Mouse (Mus musculus) kidney, embryonic 15.5 days (tissue): ENCODE data around the gene Lrtm2. TPM values are rescaled to one million over a fixed set of nuclear protein-coding genes. Genes with fewer than 3 reads are reported as not detected.

Experiments used
- ATAC-seq: fragments of 200-750 bp; cut with Nextera tagmentation; replicated peaks from 2 replicates; pipeline ENCODE4 v1.8.0; 2017; ENCODE audit warnings: moderate TSS enrichment; ENCODE audit not compliant: low FRiP score
- H3K27ac ChIP-seq: fragments of 300-500 bp; sonication (generic); 2 replicates; pipeline ENCODE4 v1.5.1; 2015; ENCODE audit warnings: mild to moderate bottlenecking, inconsistent platforms
- H3K27me3 ChIP-seq: fragments of 300-500 bp; sonication (generic); 2 replicates; pipeline ENCODE4 v1.6.1; 2015; ENCODE audit warnings: inconsistent platforms
- H3K36me3 ChIP-seq: fragments of 300-500 bp; sonication (generic); 2 replicates; pipeline ENCODE4 v1.6.1; 2015; ENCODE audit warnings: inconsistent platforms
- H3K4me1 ChIP-seq: fragments of 300-500 bp; sonication (generic); 2 replicates; pipeline ENCODE4 v1.6.1; 2015; ENCODE audit warnings: inconsistent platforms
- H3K4me2 ChIP-seq: fragments of 300-500 bp; sonication (generic); 2 replicates; pipeline ENCODE4 v1.6.1; 2015; ENCODE audit warnings: moderate library complexity, mild to moderate bottlenecking, inconsistent platforms
- H3K4me3 ChIP-seq: fragments of 300-500 bp; sonication (generic); replicated peaks from 2 replicates; pipeline ENCODE4 v1.5.1; 2015; ENCODE audit warnings: mild to moderate bottlenecking, inconsistent platforms
- H3K9ac ChIP-seq: fragments of 300-500 bp; sonication (generic); 2 replicates; pipeline ENCODE4 v1.6.1; 2015; ENCODE audit warnings: mild to moderate bottlenecking, inconsistent platforms
- H3K9me3 ChIP-seq: fragments of 300-500 bp; sonication (generic); replicated peaks from 2 replicates; pipeline ENCODE4 v1.6.1; 2016; ENCODE audit warnings: inconsistent platforms
- WGBS: fragments of 180-500 bp; shearing (Covaris S2); methylation state at CpG from one replicate; pipeline ENCODE4 v1.1.7; 2015; ENCODE audit warnings: mixed read lengths; 5-methylcytosine and 5-hydroxymethylcytosine counted together
- polyA plus RNA-seq: library from polyadenylated mRNA; unstranded; fragments of >200 nt; fragmentation: Nextera tagmentation; extraction: Ambion mirVana; gene quantifications from 2 replicates; pipeline ENCODE4 v1.2.1, GENCODE M21; 2015

The Lrtm2 gene
- polyA plus RNA-seq, 1 experiment from 2014 or later: 0.26 TPM

- H3K9me3 ChIP-seq: no peaks in the 10 kb centered on the region
- H3K4me3 ChIP-seq: no peak overlapping the region
- H3K27ac ChIP-seq: no peak overlapping the region
- H3K4me1 ChIP-seq: no peaks in the 10 kb centered on the region
- no peak overlapping the region for H3K4me2 ChIP-seq
- H3K27me3 ChIP-seq: no peaks in the 10 kb centered on the region
- H3K9ac ChIP-seq: no peak overlapping the region
- no peak for ATAC-seq
- WGBS: 88% methylated on average over 8 of the region's 8 CpGs
- H3K36me3 ChIP-seq: peaks cover 91% of the 10 kb centered on the region
These were observed 27.5 kb upstream of the Lrtm2 start for GRCm38 (mm10) chr6:119358020-119358571.

GRCm38 (mm10) chr6:119352501-119352900 is 21.9 kb upstream of the Lrtm2 start:
- no peak for ATAC-seq
- no peaks in the 10 kb centered on the region for H3K9me3 ChIP-seq
- no peaks in the 10 kb centered on the region for H3K4me1 ChIP-seq
- no peak overlapping the region for H3K9ac ChIP-seq
- H3K4me2 ChIP-seq: no peak overlapping the region
- 77% methylated on average over 6 of the region's 6 CpGs for WGBS
- H3K4me3 ChIP-seq: no peak overlapping the region
- no peaks in the 10 kb centered on the region for H3K27me3 ChIP-seq
- H3K27ac ChIP-seq: no peak overlapping the region
- peaks cover 46% of the 10 kb centered on the region for H3K36me3 ChIP-seq

DNA sequence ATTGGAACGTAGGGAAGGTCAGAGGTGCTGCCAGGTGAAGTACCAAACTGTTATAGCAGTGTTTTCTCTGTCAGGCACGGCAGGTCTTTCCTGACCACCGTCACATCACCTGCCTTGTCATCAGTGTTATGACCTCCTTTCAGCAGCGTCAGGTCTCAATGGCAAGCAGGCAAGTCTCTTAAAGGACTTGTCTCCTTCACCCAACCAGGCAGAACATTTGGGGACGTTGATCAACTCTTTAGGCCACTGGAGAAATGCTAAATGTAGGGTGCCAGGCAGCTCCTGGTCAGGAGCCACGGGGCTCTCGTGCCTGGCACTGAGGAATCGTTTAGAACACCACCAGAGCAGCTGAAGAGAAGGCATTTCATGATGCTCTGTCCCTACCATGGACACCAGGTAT is 21.1 kb upstream of the Lrtm2 start:
- Histone ChIP-seq H3K27me3 (no peaks in the 10 kb centered on the region), H3K9me3 (no peaks in the 10 kb centered on the region), H3K27ac (no peak overlapping the region), H3K4me1 (no peaks in the 10 kb centered on the region), H3K36me3 (peaks cover 40% of the 10 kb centered on the region), H3K4me2 (no peak overlapping the region), H3K9ac (no peak overlapping the region), H3K4me3 (no peak overlapping the region)
- ATAC-seq: no peak
- WGBS: 71% methylated on average over 8 of the region's 8 CpGs

DNA sequence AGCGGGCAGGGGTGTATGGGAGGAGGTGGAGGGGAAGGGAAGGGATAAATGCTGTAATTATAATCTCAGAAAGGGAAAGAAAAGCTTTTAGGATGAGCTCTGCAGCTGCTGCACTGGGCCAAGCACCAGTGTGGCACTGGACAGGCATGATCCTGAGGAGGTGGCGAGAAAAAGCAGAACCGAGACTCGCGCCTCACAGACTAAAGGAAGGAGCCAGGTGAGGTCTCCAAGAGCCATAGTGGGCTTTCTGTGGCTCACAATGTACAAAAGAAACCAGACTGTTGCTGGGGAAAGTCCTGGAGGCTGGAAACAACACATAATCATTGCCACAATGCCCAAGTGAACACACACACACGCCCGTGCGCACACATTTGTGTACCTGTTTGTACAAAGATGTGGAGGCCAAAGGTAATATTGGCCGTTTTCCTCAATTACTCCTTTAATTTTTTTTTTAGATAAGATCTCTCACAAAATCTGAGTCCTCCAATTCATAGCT is 20.2 kb upstream of the Lrtm2 start:
- H3K27ac ChIP-seq: no peak overlapping the region
- H3K27me3 ChIP-seq: no peaks in the 10 kb centered on the region
- WGBS: 88% methylated on average over 9 of the region's 9 CpGs
- no peaks in the 10 kb centered on the region for H3K4me1 ChIP-seq
- H3K36me3 ChIP-seq: peaks cover 31% of the 10 kb centered on the region
- ATAC-seq: no peak
- H3K9me3 ChIP-seq: no peaks in the 10 kb centered on the region
- no peak overlapping the region for H3K4me3 ChIP-seq
- no peak overlapping the region for H3K4me2 ChIP-seq
- H3K9ac ChIP-seq: no peak overlapping the region

DNA sequence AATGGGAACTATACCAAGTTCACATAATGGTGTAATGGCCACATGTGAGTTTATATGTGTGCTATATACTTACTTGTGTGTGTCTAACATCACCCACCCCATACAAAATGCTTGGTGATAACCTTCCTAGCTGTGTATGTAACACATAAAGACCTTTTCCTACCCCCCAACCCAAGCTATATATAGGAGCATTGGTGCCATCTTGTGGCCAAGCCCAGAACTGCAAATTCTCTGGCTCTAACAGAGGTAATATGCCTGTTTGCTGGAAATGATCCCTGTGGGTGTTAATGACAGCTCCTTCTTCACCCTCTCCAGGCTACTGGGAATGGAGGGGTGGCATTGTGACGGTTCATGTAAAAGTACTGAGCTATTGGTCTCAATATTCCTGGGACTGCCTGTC is 17.7 kb upstream of the Lrtm2 start:
- Histone ChIP-seq H3K27me3 (no peaks in the 10 kb centered on the region), H3K4me1 (no peaks in the 10 kb centered on the region), H3K4me3 (no peak overlapping the region), H3K36me3 (peaks cover 6% of the 10 kb centered on the region; the same call in 1 of the 2 replicates), H3K9ac (no peak overlapping the region), H3K27ac (no peak overlapping the region), H3K4me2 (no peak overlapping the region), H3K9me3 (no peaks in the 10 kb centered on the region)
- ATAC-seq: no peak; the same call in 1 of the 2 replicates
- 4% methylated on average over 1 of the region's 1 CpGs for WGBS

DNA sequence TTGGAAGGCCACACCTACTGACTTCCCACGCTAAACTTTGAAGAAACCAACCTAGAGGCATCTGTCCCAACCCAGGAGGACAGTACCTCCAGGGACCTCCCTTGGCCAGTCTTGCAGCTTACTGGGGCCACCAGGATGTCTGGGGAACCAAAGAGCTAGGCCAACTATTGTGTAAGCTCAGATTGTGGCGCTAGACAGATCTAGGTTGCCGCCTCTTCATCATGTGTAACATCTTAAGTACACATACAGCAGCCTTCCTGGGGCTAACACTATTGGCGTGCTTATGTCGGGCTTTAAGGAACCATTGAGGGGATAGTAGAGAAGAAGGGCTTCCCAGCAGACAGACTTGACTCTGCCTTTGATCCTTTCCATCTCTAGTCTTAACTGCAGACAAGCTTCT is 17.2 kb upstream of the Lrtm2 start:
- Histone ChIP-seq H3K9ac (no peak overlapping the region), H3K4me1 (no peaks in the 10 kb centered on the region), H3K36me3 (peaks cover 3% of the 10 kb centered on the region; the same call in 1 of the 2 replicates), H3K9me3 (no peaks in the 10 kb centered on the region), H3K27ac (no peak overlapping the region), H3K27me3 (no peaks in the 10 kb centered on the region), H3K4me2 (no peak overlapping the region), H3K4me3 (no peak overlapping the region)
- no peak for ATAC-seq
- WGBS: 79% methylated on average over 5 of the region's 5 CpGs

DNA sequence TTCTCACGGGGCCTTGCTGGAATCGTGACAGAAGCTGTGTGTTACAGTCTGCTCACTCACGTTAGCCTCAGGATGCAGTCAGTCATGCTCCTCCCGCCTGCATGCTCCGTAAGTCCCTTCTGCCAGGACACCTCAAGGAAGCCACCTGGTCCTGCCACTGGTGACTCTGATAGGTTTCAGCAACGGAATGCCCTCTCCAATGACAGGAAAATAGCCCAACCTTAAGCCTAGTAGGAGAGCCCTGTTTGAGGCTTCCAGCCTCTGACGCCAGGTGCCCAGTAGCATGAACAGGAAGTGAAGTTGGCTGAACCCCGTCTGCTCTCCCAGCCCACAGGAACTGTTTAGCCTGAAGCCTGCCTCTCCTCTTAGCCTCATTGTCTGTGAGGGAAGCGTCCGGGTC is 15.7 kb upstream of the Lrtm2 start:
- Histone ChIP-seq H3K27me3 (no peaks in the 10 kb centered on the region), H3K27ac (no peak overlapping the region), H3K36me3 (no peaks in the 10 kb centered on the region), H3K4me3 (no peak overlapping the region), H3K9ac (no peak overlapping the region), H3K9me3 (no peaks in the 10 kb centered on the region), H3K4me2 (no peak overlapping the region), H3K4me1 (no peaks in the 10 kb centered on the region)
- 50% methylated on average over 10 of the region's 10 CpGs for WGBS
- no peak for ATAC-seq

- Histone ChIP-seq H3K9me3 (no peaks in the 10 kb centered on the region), H3K27me3 (0 out of 2 replicates have a peak, but pooled peaks cover 4% of the 10 kb centered on the region), H3K36me3 (no peaks in the 10 kb centered on the region), H3K27ac (no peak overlapping the region), H3K9ac (no peak overlapping the region), H3K4me2 (no peak overlapping the region), H3K4me1 (no peaks in the 10 kb centered on the region), H3K4me3 (no peak overlapping the region)
- ATAC-seq: peak; percentile 61
These were observed 10.8 kb upstream of the Lrtm2 start for GRCm38 (mm10) chr6:119341409-119341808.

DNA sequence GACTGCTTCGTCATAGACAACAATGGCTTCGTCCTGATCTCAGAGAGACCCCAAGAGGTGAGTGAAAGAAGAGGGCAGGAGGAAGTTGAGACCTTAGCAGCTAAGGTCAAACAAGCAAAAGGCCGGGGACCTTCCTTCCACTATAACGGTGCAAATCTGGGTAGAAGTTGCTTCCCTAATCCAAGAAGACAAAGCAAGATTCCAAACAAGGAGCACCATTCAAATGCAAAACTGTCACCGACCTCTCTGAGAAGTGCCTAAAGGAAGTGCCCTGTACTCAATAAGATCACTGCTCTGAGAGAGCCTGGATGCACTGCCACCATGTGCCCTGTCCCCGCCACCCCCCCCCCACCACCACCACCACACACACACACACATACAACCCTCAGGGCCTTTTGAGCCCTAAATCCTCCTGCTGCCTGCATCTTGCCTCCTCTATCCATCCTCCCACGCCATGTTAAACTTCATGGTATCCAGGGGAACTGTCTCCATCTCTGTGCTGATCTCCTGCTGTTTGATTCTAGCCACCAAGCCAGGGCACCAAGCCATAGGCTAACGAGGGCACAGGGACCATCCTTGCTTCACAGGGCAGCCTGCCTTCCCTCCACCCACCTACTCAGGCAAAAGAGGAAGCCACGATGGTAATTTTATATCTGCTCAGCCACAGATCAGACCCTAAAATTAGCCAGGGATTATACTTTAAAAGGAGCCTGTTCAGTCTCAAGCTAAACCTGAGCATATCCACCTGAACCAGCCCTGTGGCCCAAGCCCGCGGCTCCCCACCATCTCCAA is 7.8 kb upstream of the Lrtm2 start:
- no peak for ATAC-seq
- 40% methylated on average over 11 of the region's 11 CpGs for WGBS
- Histone ChIP-seq H3K4me3 (no peak overlapping the region), H3K9me3 (no peaks in the 10 kb centered on the region), H3K4me1 (peaks cover 7% of the 10 kb centered on the region), H3K9ac (no peak overlapping the region), H3K4me2 (no peak overlapping the region), H3K27ac (no peak overlapping the region), H3K36me3 (no peaks in the 10 kb centered on the region), H3K27me3 (peaks cover 14% of the 10 kb centered on the region; the same call in 1 of the 2 replicates)

DNA sequence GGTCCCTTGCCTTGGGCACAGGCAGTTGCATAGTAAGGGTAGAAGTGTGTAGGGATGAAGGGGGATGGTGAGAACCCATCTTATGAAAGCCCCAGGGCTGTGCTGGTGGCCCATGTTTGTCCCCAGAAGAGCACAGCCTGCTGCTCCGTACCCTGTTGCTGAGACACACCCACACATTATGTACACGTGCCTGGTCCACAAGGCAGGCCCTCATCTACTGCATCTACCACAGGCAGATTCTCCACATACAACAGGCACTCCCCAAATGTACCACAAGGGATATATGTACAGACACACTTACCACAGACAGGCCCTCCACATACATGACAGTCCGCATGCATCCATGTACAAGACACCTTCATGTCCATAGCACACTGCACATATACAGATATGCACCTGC is 6.7 kb upstream of the Lrtm2 start:
- H3K4me2 ChIP-seq: no peak overlapping the region
- no peak for ATAC-seq
- H3K4me1 ChIP-seq: peaks cover 18% of the 10 kb centered on the region
- H3K9ac ChIP-seq: no peak overlapping the region
- peaks cover 14% of the 10 kb centered on the region; the same call in 1 of the 2 replicates for H3K27me3 ChIP-seq
- no peaks in the 10 kb centered on the region for H3K9me3 ChIP-seq
- H3K27ac ChIP-seq: no peak overlapping the region
- H3K4me3 ChIP-seq: no peak overlapping the region
- no peaks in the 10 kb centered on the region for H3K36me3 ChIP-seq
- WGBS: 85% methylated on average over 3 of the region's 3 CpGs

- WGBS: 79% methylated on average over 7 of the region's 7 CpGs
These were observed 5.6 kb upstream of the Lrtm2 start for GRCm38 (mm10) chr6:119336124-119336523.

DNA sequence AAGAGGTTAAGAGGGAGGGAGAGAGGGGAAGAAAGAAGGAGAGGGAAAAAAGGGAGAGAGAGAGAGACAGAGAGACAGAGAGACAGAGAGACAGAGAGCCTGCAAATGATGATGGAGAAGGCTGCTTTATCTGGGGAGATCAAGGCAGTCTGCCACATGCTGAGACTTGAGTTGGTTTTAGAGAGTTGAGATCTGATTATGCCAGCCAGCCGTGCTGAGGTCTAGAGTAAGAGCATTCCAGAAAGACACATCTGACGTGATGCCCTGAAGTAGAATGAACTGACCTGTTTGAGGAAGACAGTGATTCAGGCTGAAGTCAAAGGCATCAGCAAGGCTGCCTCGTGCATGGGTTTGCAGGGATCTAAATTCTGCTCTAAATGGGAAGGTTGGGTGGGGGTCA is 3.3 kb upstream of the Lrtm2 start:
- peaks cover 51% of the 10 kb centered on the region for H3K4me1 ChIP-seq
- H3K4me2 ChIP-seq: no peak overlapping the region
- H3K9ac ChIP-seq: no peak overlapping the region
- H3K9me3 ChIP-seq: no peaks in the 10 kb centered on the region
- no peak overlapping the region for H3K4me3 ChIP-seq
- no peak overlapping the region for H3K27ac ChIP-seq
- no peak for ATAC-seq
- no peaks in the 10 kb centered on the region for H3K36me3 ChIP-seq
- WGBS: 33% methylated on average over 3 of the region's 3 CpGs
- H3K27me3 ChIP-seq: peaks cover 47% of the 10 kb centered on the region

More at GRCm38 (mm10) chr6:119336124-119336523, 5.6 kb upstream of the Lrtm2 start:
- H3K4me1 ChIP-seq: peaks cover 29% of the 10 kb centered on the region
- H3K9me3 ChIP-seq: no peaks in the 10 kb centered on the region
- peaks cover 24% of the 10 kb centered on the region for H3K27me3 ChIP-seq
- no peak for ATAC-seq
- H3K4me3 ChIP-seq: no peak overlapping the region
- H3K4me2 ChIP-seq: no peak overlapping the region
- no peak overlapping the region for H3K27ac ChIP-seq
- H3K36me3 ChIP-seq: no peaks in the 10 kb centered on the region
- no peak overlapping the region for H3K9ac ChIP-seq
